Mouse (Mus musculus) embryonic facial prominence, embryonic 11.5 days (tissue): ENCODE data around the gene Aspdh. TPM values are rescaled to one million over a fixed set of nuclear protein-coding genes. Genes with fewer than 3 reads are reported as not detected.

Source experiments
- ATAC-seq: fragments of 200-750 bp; cut with Nextera tagmentation; replicated peaks from 2 replicates; pipeline ENCODE4 v1.8.0; 2017; ENCODE audit warnings: low read depth; ENCODE audit not compliant: insufficient number of reproducible peaks, low FRiP score, low TSS enrichment
- DNase-seq: peaks from one replicate; pipeline ENCODE4 v3.0.0-alpha.2; 2015; ENCODE audit warnings: low spot score
- H3K27ac ChIP-seq: fragments of 300-500 bp; sonication (generic); replicated peaks from 2 replicates; pipeline ENCODE4 v1.5.1; 2014; ENCODE audit warnings: mild to moderate bottlenecking, low read depth, low read length, control low read depth
- H3K27me3 ChIP-seq: fragments of 300-500 bp; sonication (generic); 2 replicates; pipeline ENCODE4 v1.6.1; 2014; ENCODE audit warnings: mild to moderate bottlenecking, low read length, moderate library complexity, mixed read lengths; ENCODE audit not compliant: control insufficient read depth, insufficient read depth
- H3K36me3 ChIP-seq: fragments of 300-500 bp; sonication (generic); replicated peaks from 2 replicates; pipeline ENCODE4 v1.6.1; 2014; ENCODE audit warnings: low read depth, mild to moderate bottlenecking, low read length, moderate library complexity, mixed read lengths; ENCODE audit not compliant: control insufficient read depth, insufficient read depth
- H3K4me1 ChIP-seq: fragments of 300-500 bp; sonication (generic); 2 replicates; pipeline ENCODE4 v1.6.1; 2014; ENCODE audit warnings: low read length, mixed read lengths; ENCODE audit not compliant: control insufficient read depth, insufficient read depth
- H3K4me2 ChIP-seq: fragments of 300-500 bp; sonication (generic); 2 replicates; pipeline ENCODE4 v1.6.1; 2014; ENCODE audit warnings: low read depth, mild to moderate bottlenecking, control low read depth, low read length, moderate library complexity
- H3K4me3 ChIP-seq: fragments of 300-500 bp; sonication (generic); 2 replicates; pipeline ENCODE4 v1.5.1; 2014; ENCODE audit warnings: low read depth, low read length, control low read depth
- H3K9ac ChIP-seq: fragments of 300-500 bp; sonication (generic); replicated peaks from 2 replicates; pipeline ENCODE4 v1.6.1; 2014; ENCODE audit warnings: mild to moderate bottlenecking, control low read depth, low read length
- H3K9me3 ChIP-seq: fragments of 300-500 bp; sonication (generic); replicated peaks from 2 replicates; pipeline ENCODE4 v1.6.1; 2016; ENCODE audit warnings: mild to moderate bottlenecking, low read length, inconsistent platforms, mixed read lengths; ENCODE audit not compliant: control insufficient read depth
- WGBS: fragments of 180-500 bp; shearing (Covaris S2); extraction: QIAGEN DNeasy Blood & Tissue Kit; methylation state at CpG from one replicate; pipeline ENCODE4 v1.1.7; 2014; 5-methylcytosine and 5-hydroxymethylcytosine counted together
- polyA plus RNA-seq: library from polyadenylated mRNA; unstranded; fragments of >200 nt; fragmentation: Nextera tagmentation; extraction: Ambion mirVana; gene quantifications from 2 replicates; pipeline ENCODE4 v1.2.1, GENCODE M21; 2014

The Aspdh gene
- polyA plus RNA-seq, 1 experiment from 2014 or later: not detected

GRCm38 (mm10) chr7:44464511-44464910 is 680 bp upstream of the Aspdh start:
- Histone ChIP-seq H3K4me3 (no peak overlapping the region), H3K9ac (no peak overlapping the region), H3K27me3 (peaks cover 32% of the 10 kb centered on the region), H3K27ac (no peak overlapping the region), H3K4me1 (peaks cover 6% of the 10 kb centered on the region), H3K36me3 (no peaks in the 10 kb centered on the region), H3K4me2 (no peak overlapping the region), H3K9me3 (no peaks in the 10 kb centered on the region)
- ATAC-seq: no peak
- 27% methylated on average over 4 of the region's 4 CpGs for WGBS
- DNase-seq: peak; percentile 28

GRCm38 (mm10) chr7:44466006-44466887 is 1.1 kb downstream of the Aspdh start:
- H3K27me3 ChIP-seq: peaks cover 24% of the 10 kb centered on the region
- DNase-seq (no peak), ATAC-seq (no peak)
- H3K4me3 ChIP-seq: no peak overlapping the region
- H3K4me2 ChIP-seq: no peak overlapping the region
- no peak overlapping the region for H3K27ac ChIP-seq
- 74% methylated on average over 10 of the region's 10 CpGs for WGBS
- H3K36me3 ChIP-seq: no peaks in the 10 kb centered on the region
- H3K9ac ChIP-seq: no peak overlapping the region
- H3K4me1 ChIP-seq: peaks cover 6% of the 10 kb centered on the region
- H3K9me3 ChIP-seq: no peaks in the 10 kb centered on the region

GRCm38 (mm10) chr7:44466888-44467311 is 1.7 kb downstream of the Aspdh start:
- no peak for DNase-seq
- peaks cover 6% of the 10 kb centered on the region for H3K4me1 ChIP-seq
- H3K4me2 ChIP-seq: no peak overlapping the region

GRCm38 (mm10) chr7:44467811-44468411 is 2.7 kb downstream of the Aspdh start, which contains the start of gene Josd2:
Gene Josd2 (plus strand): TSS chr7:44467980.
- ATAC-seq: peak; percentile 94
- Histone ChIP-seq H3K9me3 (no peaks in the 10 kb centered on the region), H3K27me3 (peaks cover 8% of the 10 kb centered on the region), H3K27ac (no peak within 1 kb of the TSS; the same call in none of the 2 replicates), H3K9ac (peak within 1 kb of the TSS; percentile 75), H3K4me3 (peak within 1 kb of the TSS; percentile 67), H3K4me2 (peak within 1 kb of the TSS; percentile 43), H3K36me3 (no peaks in the 10 kb centered on the region), H3K4me1 (peaks cover 6% of the 10 kb centered on the region; the same call in 1 of the 2 replicates)
- DNase-seq: peak; percentile 99
- WGBS: 0% methylated on average over 42 of the region's 42 CpGs

More at GRCm38 (mm10) chr7:44466888-44467311, 1.7 kb downstream of the Aspdh start:
- no peak for ATAC-seq
- 84% methylated on average over 16 of the region's 16 CpGs for WGBS
- H3K9ac ChIP-seq: no peak overlapping the region
- no peak overlapping the region; the same call in 1 of the 2 replicates for H3K27ac ChIP-seq
- no peaks in the 10 kb centered on the region for H3K9me3 ChIP-seq
- peaks cover 18% of the 10 kb centered on the region for H3K27me3 ChIP-seq
- no peak overlapping the region for H3K4me3 ChIP-seq
- H3K36me3 ChIP-seq: no peaks in the 10 kb centered on the region

- ATAC-seq (no peak), DNase-seq (no peak)
- peak overlapping the region; percentile 67 for H3K4me3 ChIP-seq
- H3K4me1 ChIP-seq: peaks cover 6% of the 10 kb centered on the region; the same call in 1 of the 2 replicates
- H3K27me3 ChIP-seq: no peaks in the 10 kb centered on the region; the same call in 1 of the 2 replicates
- H3K9ac ChIP-seq: peak overlapping the region; percentile 75
- no peak overlapping the region for H3K27ac ChIP-seq
- WGBS: 63% methylated on average over 14 of the region's 15 CpGs
- H3K36me3 ChIP-seq: no peaks in the 10 kb centered on the region
- H3K9me3 ChIP-seq: no peaks in the 10 kb centered on the region
- peak overlapping the region; percentile 43 for H3K4me2 ChIP-seq
Observed at GRCm38 (mm10) chr7:44468644-44469285, 3.6 kb downstream of the Aspdh start.

GRCm38 (mm10) chr7:44469677-44470675 is 4.8 kb downstream of the Aspdh start:
- WGBS: 86% methylated on average over 16 of the region's 16 CpGs
- Histone ChIP-seq H3K27me3 (no peaks in the 10 kb centered on the region), H3K4me2 (no peak overlapping the region), H3K4me1 (peaks cover 3% of the 10 kb centered on the region; the same call in 1 of the 2 replicates), H3K9me3 (no peaks in the 10 kb centered on the region), H3K4me3 (no peak overlapping the region), H3K9ac (no peak overlapping the region), H3K36me3 (no peaks in the 10 kb centered on the region), H3K27ac (no peak overlapping the region)
- ATAC-seq: no peak
- DNase-seq: no peak
